Mouse (Mus musculus) megakaryocyte, embryonic 14.5 days (primary cell): ENCODE measurements at regions not wholly inside any gene's neighbourhood (a gene's known extent, or its start where the extent isn't known, plus 50 kb on each side); places are given as distances from the start of the nearest gene placed in this dataset.

Experiments used
- FLI1 ChIP-seq: IDR thresholded peaks from 2 replicates; pipeline ENCODE4 v1.6.1; 2012; ENCODE audit warnings: low read length, inconsistent platforms, mixed read lengths
- GATA1 ChIP-seq: IDR thresholded peaks from 3 replicates; pipeline ENCODE4 v1.6.1; 2012; ENCODE audit warnings: mixed read lengths, low read length, inconsistent platforms, borderline replicate concordance

DNA sequence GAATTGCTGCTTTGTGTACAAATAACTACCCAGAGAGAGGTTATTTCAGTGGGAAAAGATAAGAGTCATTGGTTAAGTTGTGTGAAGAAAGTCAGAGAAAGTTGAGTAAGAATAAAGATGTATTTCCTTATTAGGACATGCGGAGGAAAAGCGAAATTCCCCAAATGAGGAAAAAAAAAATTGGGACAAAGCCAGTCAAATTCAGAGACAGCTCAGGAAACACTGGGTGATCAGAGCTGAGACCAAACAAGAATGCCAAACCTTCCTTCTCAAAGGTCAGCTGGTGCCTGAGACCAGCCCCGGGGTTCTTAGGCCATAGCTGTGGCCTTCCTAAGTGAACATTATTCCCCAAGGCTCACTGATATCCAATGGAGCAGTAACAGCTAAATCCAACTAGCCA lies 345.2 kb upstream of the Thbs1 start:
- TF ChIP-seq GATA1, result no peak
- no peak for TF ChIP-seq FLI1
